Mouse (Mus musculus): ENCODE data around the gene Chst11.

DNA sequence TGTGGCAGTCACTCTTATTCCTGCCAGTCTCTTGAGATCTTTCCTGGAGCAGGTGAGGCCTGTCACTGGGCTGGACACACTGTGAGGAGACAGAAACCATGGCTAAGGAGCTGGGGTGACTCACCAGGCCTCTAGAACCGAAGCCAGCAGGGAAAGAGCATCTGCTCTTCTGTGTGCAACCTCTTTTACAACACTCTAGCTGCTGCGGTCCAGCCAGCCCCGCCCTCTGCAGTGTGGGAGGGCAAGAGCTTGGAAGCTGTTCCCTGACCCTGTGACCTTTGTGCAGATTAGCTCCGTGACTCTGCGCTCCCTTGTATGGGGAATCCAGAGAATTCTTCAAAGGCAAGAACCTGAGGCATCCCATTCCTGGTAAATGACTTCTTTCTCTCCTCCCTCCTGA lies 84.5 kb downstream of the Chst11 start:
- TF ChIP-seq POLR2A (IDR thresholded peaks at IDR 0.05; ENCODE audit: borderline replicate concordance, insufficient read depth, low read length) (no peak), CTCF (IDR thresholded peaks at IDR 0.05; ENCODE audit: borderline replicate concordance, insufficient read depth, low read depth, low read length) (no peak)
